Mouse (Mus musculus): Measurements from ENCODE around the gene Tollip. TPM values are rescaled to one million over a fixed set of nuclear protein-coding genes. Genes with fewer than 3 reads are reported as not detected.

The Tollip gene
- total RNA-seq, 2 experiments from 2014 or later: 31.1 to 34.3 TPM

Other genes with a start within 250 kb of the Tollip start
- gene Muc2, start 228.2 kb downstream of the Tollip start, total RNA-seq (2021): under 1 TPM; 0.52 to 0.59 TPM
- not detected for gene Muc5ac, start 129.5 kb downstream of the Tollip start, total RNA-seq (2021)
- gene Muc5b, start 79.4 kb downstream of the Tollip start, total RNA-seq (2021): under 1 TPM; 0.02 to 0.21 TPM
- gene Brsk2, start 31.2 kb upstream of the Tollip start, total RNA-seq (2021): under 1 TPM; 0.78 to 0.96 TPM
- 10 to 100 TPM; 45.0 to 47.9 TPM for gene Mob2, start 142.6 kb upstream of the Tollip start, total RNA-seq (2021)
- gene Dusp8, start 177.3 kb upstream of the Tollip start, total RNA-seq (2021): 10 to 100 TPM; 14.3 to 20.4 TPM
- not detected for gene Gm45618, start 202.2 kb upstream of the Tollip start, total RNA-seq (2021)
- gene Gm39115, start 217.5 kb upstream of the Tollip start, total RNA-seq (2021): not detected
- not detected for gene Gm45337, start 226.1 kb upstream of the Tollip start, total RNA-seq (2021)
- not detected for gene Gm29735, start 238.6 kb upstream of the Tollip start, total RNA-seq (2021)
- not detected for gene Gm4553, start 247.2 kb upstream of the Tollip start, total RNA-seq (2021)

All from gastrocnemius, postnatal 4 days (tissue).